Mouse (Mus musculus): Measurements from ENCODE around the gene Gpx7. TPM values are rescaled to one million over a fixed set of nuclear protein-coding genes. Genes with fewer than 3 reads are reported as not detected.
A peak's percentile ranks its signal among the peaks of the same experiment; 100 is the strongest.

The Gpx7 gene
- total RNA-seq (2021) (1 to 10 TPM; 5.1 to 8.5 TPM), polyA plus RNA-seq (2012; rRNA removed) (8.4 and 9.4 TPM in 2 replicates)
- long read RNA-seq, transcript Gpx7-201 (3 exons, 1,289 nt) = major isoform, 7 of 8 reads
- long read RNA-seq, partial matches to known transcripts = 0 of 8 reads
- long read RNA-seq, other reads (novel, unspliced or antisense) = 1 of 8 reads

GRCm38 (mm10) chr4:108406861-108407401 lies at the start of gene Gpx7:
Gene Gpx7 (minus strand): TSS chr4:108406961.
- DNase-seq = peak; percentile 16

- no peak for DNase-seq
Observed at GRCm38 (mm10) chr4:108456028-108456427, 49.3 kb upstream of the Gpx7 start.

- no peak for DNase-seq
Observed at GRCm38 (mm10) chr4:108448091-108448490, 41.3 kb upstream of the Gpx7 start.

- no peak for DNase-seq
Observed at GRCm38 (mm10) chr4:108438082-108438840, 31.5 kb upstream of the Gpx7 start.

GRCm38 (mm10) chr4:108436225-108436624 lies 29.5 kb upstream of the Gpx7 start:
- no peak for DNase-seq

GRCm38 (mm10) chr4:108435646-108436045 lies 28.9 kb upstream of the Gpx7 start:
- DNase-seq = no peak

GRCm38 (mm10) chr4:108434781-108435180 lies 28.0 kb upstream of the Gpx7 start:
- no peak for DNase-seq

- DNase-seq = no peak
Observed at GRCm38 (mm10) chr4:108434221-108434620, 27.5 kb upstream of the Gpx7 start.

GRCm38 (mm10) chr4:108433341-108433740 lies 26.6 kb upstream of the Gpx7 start:
- DNase-seq = no peak

GRCm38 (mm10) chr4:108431561-108431936 lies 24.8 kb upstream of the Gpx7 start:
- DNase-seq = no peak

GRCm38 (mm10) chr4:108430656-108431560 lies 24.1 kb upstream of the Gpx7 start:
- DNase-seq = no peak

- DNase-seq = no peak
Observed at GRCm38 (mm10) chr4:108428341-108428721, 21.6 kb upstream of the Gpx7 start.

- no peak for DNase-seq
Observed at GRCm38 (mm10) chr4:108427719-108428340, 21.1 kb upstream of the Gpx7 start.

GRCm38 (mm10) chr4:108424587-108424986 lies 17.8 kb upstream of the Gpx7 start:
- no peak for DNase-seq

GRCm38 (mm10) chr4:108407621-108408020 lies 860 bp upstream of the Gpx7 start:
- no peak for DNase-seq

GRCm38 (mm10) chr4:108406138-108406860 lies 462 bp downstream of the Gpx7 start:
- DNase-seq = peak; percentile 85

- DNase-seq = no peak
Observed at GRCm38 (mm10) chr4:108405766-108406137, 1.0 kb downstream of the Gpx7 start.

GRCm38 (mm10) chr4:108403861-108404635 lies 2.7 kb downstream of the Gpx7 start:
- DNase-seq = no peak

- DNase-seq = peak; percentile 34
Observed at GRCm38 (mm10) chr4:108400395-108400794, 6.4 kb downstream of the Gpx7 start.

GRCm38 (mm10) chr4:108394236-108394635 lies 12.5 kb downstream of the Gpx7 start:
- no peak for DNase-seq

- DNase-seq = no peak
Observed at GRCm38 (mm10) chr4:108392558-108392957, 14.2 kb downstream of the Gpx7 start.
